Mouse (Mus musculus): ENCODE data around the gene Tuba1a.
"Not testable (repeated sequence)": the region's sequence is repeated elsewhere in the genome, so short reads cannot be mapped to it uniquely, and the experiment has no call there.

DNA sequence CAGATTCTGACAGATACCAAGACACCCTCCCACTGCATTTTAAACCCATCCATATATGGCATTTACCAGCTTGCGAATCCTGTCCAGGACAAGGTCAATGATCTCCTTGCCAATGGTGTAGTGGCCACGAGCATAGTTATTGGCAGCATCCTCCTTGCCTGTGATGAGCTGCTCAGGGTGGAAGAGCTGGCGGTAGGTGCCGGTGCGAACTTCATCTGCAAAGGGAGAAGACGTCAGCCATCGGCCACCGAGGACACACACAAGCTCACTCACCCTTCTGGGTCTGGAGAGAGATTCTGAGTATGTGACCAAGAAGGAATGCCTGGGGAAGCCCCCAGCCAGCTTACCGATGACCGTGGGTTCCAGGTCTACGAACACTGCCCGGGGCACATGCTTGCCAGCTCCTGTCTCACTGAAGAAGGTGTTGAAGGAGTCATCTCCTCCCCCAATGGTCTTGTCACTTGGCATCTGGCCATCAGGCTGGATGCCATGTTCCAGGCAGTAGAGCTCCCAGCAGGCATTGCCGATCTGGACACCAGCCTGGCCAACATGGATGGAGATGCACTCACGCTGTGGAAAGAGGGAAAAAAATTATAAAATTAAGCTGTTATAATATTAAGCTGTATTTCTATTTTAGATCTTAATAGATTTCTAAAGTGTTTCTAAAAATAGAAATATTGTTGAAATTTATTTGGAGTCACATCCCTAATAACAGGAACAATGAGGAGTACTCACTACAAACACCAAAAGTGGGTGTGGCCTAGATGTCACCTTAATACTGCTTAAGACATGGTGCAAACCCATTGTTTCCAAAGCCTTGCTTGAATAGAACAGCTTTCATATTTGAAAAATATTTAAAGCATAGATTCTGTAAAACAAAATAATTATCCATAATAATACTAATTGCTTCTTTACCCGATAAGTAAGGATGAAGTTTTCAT is 2.1 kb downstream of the Tuba1a start:
- not testable (repeated sequence) for TF ChIP-seq POLR2A (IDR thresholded peaks at IDR 0.05; ENCODE audit: control insufficient read depth, extremely low read depth, insufficient read depth, low read length, poor library complexity); CTCF (IDR thresholded peaks at IDR 0.05; ENCODE audit: borderline replicate concordance, control insufficient read depth, extremely low read depth, insufficient read depth, low read length, poor library complexity)

Data from thymus, adult 2 months (tissue).